Mouse (Mus musculus) skeletal muscle tissue, adult 2 months (tissue): ENCODE data around the gene Tmed6.
A peak's percentile ranks its signal among the peaks of the same experiment; 100 is the strongest.
"Not testable (repeated sequence)": the region's sequence is repeated elsewhere in the genome, so short reads cannot be mapped to it uniquely, and the experiment has no call there.

Source experiments
- DNase-seq: peaks from one replicate; pipeline ENCODE4 v3.0.0-alpha.2; 2012; ENCODE audit warnings: low read depth, low spot score

Gene Tmed6

GRCm38 (mm10) chr8:107074128-107074527, 8.7 kb upstream of the Tmed6 start:
- DNase-seq, result no peak

DNA sequence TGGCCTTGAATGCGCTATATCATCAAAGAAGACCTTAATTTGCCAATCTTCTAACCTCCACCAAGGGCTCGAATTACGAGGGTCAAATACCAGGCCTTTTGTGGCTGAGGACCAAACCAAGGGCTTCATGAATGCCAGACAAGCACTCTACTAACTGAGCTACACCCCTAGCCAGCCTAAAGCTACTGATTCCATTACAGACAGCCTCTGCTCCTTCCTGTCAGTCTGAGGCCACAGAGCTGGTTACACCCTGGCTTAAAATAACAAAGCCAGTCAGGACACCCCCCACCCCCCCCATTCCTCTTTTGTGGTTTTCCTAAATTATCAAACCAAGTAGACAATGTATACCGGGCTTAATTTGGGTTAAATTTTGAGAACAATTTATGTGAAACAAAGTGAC, 8.3 kb upstream of the Tmed6 start:
- no peak for DNase-seq

- DNase-seq, result no peak
Measured at GRCm38 (mm10) chr8:107062613-107063012, 2.8 kb downstream of the Tmed6 start.

GRCm38 (mm10) chr8:107056973-107057369, 8.5 kb downstream of the Tmed6 start:
- DNase-seq, result peak; percentile 21

DNA sequence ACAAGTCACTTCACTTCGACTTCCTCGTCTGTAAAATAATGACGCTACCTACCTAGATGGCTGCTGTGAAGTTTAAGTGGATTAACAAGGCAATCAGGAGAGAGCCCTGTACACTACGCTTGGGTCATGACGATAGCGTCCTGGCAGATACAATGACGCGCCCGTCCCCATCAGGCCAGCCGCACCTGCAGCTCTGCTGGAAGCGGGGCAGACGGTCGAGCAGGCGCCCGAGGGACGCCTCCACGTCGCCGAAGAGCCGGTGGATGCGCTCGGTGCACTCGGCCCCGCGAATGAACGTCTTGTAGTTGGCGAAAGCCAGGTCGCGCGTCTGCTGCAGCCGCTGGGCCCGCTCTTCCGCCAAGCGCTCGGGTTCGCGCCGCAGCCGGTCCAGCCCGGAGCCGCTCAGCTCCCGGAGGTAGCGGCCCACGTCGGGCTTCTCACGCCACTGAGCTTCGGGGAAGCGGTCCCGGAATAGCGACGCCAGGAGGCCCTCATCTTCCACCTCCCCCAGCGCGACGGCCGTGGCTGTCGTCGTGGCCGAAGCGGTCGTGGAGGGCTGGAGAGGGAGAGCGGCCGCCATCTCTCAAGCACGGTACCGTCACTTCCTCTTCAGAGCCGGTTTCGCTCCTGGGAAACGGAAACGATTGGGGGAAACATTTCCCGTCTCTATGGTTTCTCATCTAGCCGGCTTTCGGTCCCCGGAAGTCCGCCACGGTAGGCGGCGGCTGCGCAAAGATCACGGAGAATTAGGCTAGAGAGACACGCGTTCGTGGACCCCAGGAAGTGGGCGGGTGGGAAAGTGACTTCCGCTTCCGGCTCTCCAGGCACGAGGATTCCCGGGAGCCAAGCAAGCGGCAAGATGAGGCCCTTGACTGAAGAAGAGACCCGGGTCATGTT, 9.1 kb downstream of the Tmed6 start, which contains the start of the genes Cog8 and Nip7:
Cog8 (minus strand) TSS at position 614 of the 897 bp plus-strand sequence.
Nip7 (plus strand) TSS at position 802 of the 897 bp plus-strand sequence.
- DNase-seq, result peak; percentile 93

- no peak for DNase-seq
Measured at GRCm38 (mm10) chr8:107052046-107052445, 13.4 kb downstream of the Tmed6 start.

DNA sequence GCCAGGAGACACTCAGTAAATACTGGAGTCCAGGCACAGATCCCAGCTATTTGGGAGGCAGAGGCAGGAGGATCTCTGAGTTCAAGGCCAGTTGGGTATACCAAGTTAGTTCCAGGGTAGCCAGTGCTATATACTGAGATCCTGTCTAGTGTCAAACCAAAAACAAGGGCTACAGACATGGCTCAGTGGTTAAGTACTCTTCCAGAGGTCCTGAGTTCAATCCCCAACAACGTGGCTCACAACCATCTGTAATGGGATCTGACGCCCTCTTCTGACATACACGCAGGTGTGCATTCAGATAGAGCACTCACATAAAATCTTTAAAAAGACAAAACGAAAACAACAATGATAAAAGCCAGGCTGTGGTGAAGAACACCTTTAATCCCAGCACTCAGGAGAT, 16.0 kb downstream of the Tmed6 start:
- no peak for DNase-seq

- peak; percentile 84 for DNase-seq
Measured at GRCm38 (mm10) chr8:107048061-107048941, 17.1 kb downstream of the Tmed6 start, which contains the start of gene Pdf. TSS of gene Pdf (minus strand) at chr8:107048614.

GRCm38 (mm10) chr8:107046976-107047375, 18.5 kb downstream of the Tmed6 start:
- DNase-seq, result no peak

DNA sequence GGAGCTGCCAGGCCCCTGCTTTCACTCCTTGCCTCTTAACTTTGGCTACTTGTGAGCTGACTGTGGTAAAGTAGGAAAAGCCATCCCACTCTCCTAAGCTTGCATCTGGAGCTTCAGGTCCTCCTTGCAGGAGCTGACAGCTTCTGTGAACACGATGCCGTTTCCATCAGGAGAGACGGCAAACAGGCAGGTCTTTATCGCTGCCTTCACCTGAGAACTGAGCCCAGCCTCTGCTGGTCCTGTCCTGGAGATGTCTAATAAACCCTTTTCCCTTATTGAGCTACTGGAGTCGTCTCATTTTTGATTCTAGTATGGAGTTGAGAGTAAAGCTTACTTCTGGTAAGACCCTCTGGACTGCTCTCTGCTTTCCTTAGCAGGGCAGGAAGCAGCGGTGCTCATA, 20.0 kb downstream of the Tmed6 start:
- DNase-seq, result no peak

DNA sequence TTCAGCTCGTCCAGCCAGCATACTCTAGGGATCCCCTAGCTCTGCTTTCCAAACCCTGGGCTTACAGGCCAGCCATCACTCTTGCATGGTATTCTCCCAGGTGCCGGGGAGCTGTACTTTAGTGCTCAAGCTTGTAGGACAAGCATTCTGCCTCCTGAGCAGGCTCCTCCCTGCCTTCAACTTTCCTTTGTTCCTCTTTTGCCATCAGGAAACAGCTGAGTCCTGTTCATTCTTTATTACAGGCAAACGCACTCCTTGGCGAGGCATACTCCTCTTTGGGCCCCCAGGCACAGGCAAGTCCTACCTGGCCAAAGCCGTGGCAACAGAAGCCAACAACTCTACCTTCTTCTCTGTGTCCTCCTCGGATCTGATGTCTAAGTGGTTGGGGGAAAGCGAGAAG, 24.8 kb downstream of the Tmed6 start:
- DNase-seq, result no peak

DNA sequence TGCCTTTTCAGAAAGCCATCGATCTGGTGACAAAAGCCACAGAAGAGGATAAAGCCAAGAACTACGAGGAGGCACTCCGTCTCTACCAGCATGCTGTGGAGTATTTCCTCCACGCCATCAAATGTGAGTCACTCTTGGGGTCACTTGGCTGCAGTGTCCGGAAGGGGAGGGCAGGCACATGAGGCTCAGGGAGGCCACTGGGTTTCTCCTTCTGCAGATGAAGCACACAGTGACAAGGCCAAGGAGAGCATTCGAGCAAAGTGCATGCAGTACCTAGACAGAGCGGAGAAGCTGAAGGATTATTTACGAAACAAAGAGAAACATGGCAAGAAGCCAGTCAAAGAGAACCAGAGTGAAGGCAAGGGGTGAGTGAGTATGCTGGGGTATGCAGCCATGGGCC, 28.8 kb downstream of the Tmed6 start:
- DNase-seq, result no peak

DNA sequence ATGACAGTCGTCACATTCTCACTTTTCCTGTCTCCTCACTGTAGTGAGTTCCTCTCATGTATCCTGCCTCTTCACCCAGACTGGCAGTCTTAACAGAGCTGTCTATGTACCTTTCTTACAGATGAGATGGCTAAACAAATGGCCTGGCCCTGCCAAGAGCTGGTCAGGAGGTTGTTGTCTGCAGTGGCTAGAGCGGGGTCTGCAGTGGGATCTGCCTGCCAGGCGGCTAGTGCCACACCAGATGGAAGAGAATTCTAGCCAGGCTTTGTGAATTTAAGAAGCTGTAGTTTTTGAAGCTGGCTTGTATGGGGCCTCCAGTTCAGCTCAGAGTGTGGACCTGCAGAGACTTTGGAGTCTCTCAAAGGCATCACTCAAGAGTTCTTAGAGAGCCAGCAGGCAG, 29.8 kb downstream of the Tmed6 start:
- no peak for DNase-seq

- DNase-seq, result not testable (repeated sequence)
Measured at GRCm38 (mm10) chr8:107033609-107034008, 31.8 kb downstream of the Tmed6 start.

DNA sequence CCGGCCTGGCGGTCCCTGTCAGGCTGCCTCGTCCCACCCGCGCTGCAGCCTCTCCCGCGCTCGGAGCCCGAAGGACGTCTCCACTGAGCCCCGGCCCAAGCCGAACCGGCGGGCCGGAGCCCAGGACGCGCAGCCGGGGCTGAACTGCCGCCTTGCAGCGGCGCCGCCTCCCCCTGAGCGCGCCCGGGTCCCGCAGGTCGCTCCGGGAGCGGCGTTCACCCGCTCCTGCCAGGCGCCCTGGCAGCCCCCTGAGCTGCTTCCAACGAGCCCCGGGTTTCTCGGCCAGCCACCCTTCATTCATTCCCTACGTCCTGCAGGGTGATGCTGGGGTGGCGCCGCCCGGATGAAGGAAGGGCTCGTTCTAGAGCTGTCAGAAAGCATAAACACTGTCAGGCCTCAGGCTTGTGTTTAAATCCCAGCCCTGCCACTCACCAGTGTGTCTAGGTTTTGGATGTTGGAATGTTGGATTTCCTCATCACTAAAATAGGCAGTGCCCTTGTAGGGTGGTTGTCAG, 33.8 kb downstream of the Tmed6 start:
- no peak for DNase-seq

DNA sequence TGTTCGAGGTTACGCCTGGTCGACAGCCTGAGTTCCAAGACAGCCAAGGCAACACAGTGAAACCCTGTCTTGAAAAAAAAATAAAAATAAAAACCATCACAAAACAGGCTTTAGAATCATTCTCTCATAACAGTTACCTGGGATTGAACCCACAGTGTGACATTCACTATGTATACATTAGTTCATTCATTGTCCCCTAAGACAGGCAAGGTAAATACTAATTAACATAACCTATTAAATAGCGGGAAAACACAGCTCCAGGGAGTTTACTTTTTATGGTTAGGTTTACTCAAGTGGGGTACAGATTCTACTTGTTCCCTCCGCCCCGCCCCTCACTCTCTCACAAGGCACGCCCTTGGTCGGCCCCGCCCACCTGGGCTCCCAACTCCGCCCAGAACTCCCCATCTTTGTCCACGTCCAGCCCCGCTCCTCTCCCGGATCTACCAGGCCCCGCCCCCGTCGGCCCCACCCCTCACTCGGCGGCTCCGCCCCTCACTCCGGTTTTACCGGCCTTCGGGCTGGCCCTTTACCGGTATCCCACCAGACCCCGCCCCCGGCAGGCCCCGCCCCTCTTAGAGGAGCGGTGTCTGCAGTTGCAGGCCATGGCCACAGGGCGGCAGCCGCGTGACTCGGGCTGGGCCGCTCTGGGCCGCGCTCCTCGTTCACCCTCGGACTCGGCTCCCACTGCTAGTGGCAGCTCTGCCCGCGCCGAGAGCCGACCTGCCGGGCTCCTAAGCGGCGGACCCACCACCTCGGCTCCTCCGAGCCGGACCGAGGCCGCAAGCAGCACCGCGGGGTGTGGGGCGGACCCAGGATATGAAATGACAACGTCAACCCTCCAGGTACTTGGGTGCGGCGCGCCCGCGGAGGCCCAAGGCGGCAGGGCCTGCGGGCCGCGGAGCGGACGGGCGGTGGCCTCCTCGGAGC, 34.5 kb downstream of the Tmed6 start, which contains the start of gene Vps4a:
Vps4a (plus strand) TSS at position 573 of the 927 bp plus-strand sequence.
- peak; percentile 91 for DNase-seq

DNA sequence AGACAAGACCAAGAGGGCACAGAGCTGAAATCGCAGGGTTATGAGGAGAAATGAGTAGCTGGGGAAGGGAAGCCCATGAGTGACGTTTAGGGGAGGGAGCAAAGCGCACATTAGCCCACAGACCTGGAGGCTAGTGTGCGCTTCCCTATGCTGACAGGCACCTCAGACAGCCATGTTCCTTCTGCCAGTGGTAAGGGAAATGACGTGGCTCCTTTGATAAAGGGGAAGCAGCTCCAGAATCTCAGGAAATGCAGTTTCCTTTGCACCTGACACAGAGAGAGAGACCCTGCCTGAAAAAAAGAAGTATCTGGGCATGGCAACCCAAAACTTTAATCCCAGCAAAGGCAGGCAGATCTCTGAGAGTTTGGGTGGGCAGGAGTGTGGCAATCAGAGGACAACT, 35.4 kb downstream of the Tmed6 start:
- DNase-seq, result no peak

- no peak for DNase-seq
Measured at GRCm38 (mm10) chr8:107029310-107029709, 36.1 kb downstream of the Tmed6 start.

DNA sequence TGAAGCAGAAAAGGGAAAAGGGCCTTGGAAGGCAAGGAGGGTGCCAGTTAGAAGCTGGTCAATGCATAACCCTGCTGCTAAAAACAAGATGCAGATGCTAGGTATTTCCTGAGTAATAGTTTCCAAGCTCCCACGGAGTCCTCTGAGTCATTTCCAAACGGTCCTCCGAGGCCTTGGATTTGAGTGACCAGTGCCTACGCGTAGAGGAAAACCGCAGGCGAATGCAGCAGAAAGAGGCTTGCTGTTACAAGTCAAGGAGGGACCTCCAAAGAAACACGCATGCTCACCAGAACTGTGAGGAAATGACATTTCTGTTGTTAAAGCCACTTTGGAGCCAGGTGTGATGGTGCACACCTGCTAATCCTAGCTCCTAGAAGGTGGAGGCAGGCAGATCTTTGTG, 42.0 kb downstream of the Tmed6 start:
- DNase-seq, result no peak

DNA sequence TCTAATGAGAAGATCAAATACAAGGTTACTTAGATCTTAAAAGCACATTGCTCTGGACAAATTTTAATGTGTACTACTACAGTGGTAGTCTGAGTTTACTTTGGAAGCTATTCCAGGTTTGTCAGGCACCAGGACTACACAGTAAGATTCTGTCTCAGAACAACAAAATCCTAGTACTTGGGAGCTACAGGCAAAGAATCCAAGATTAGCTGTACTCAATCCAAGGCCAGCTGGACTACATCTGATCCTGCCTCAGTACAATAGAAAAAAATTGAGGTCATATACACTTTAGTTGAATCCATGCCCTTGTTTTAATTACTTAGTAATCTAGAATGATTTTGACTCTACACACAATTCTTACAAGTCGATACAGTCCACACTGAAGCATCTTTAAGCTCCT, 50.5 kb downstream of the Tmed6 start:
- DNase-seq, result no peak

DNA sequence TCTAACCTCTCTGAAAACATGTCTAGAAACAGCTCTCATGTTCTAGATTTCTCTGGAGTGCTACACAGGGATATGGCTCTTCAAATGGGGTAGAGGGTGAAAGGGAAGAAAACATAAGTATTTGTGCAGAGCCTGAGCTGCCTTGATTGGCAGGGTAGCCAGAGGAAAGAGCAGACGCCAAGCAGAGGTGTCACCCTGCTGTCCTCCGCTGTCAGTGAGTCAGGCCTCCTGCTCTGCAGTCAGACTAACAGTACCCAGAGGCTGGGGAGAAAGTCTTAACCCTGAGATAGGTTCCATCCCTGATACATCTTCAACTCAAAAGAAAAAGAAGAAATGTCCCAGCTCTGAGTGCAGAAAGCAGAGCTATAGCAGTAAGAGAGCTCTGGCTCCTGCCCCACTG, 52.8 kb downstream of the Tmed6 start:
- no peak for DNase-seq
